Mouse (Mus musculus): ENCODE measurements around the gene Misp.

Misp gene

DNA sequence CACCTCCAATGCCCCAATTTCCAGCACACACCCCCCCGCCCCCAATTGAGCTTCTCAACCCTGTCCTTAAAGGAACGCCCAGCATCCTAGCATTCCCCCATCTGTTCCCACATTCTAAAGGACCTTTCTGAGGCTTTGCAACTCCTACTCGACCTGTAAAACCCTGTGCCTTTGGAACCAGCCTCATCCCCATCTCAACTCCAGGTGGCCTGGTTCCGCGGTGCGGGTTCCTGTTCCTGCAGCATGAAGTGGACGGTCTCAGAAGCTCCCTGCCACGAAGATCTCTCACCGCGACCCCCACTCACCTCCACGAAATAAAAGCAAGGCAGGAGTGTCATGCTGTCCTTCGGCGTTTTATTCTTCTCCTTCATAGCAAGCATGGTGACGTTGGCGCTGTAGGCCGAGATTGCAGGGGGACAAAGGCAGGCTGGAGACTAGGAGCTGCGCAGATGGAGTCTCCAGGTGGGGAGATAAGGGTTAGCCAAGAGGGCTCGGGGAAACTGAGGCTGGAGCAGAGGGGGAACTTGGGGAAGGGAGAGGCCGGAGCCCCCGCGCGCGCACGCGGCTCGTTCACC lies 53.0 kb downstream of the Misp start:
- DNase-seq (ENCODE audit: low spot score in 2 of 2): no peak

DNA sequence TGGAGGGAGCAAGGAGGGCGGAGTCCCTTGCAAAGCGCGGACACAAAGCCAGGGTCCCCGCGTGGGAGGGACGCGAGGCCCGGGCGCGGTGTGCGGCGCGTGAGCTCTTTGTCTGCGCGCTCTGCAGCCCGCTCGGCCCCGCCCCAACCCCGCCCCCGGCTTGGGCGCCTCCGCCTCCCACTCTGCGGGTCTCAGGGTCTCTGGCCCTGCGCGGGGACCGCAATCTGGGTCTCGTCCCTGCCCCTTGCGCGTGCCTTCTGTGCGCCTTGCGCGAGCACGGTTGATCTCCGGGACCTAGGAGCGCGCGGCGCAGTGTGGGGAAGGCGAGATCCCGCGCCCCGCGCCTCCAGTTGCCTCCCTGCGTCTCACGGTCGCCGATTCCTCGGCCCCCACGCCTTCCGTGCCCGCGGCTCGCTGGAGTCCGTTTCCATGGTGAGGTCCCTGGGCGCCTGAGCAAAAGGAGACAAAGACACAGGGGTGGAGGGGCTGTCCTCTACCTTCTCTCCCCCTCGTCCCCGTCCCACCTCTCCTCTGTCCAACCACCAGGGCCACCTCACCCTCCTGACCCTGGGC lies 53.6 kb downstream of the Misp start, which contains the start of the genes Prtn3 and Plppr3:
TSS of gene Prtn3 (plus strand) at position 187 of the 573 bp plus-strand sequence.
TSS of gene Plppr3 (minus strand) at position 345 of the 573 bp plus-strand sequence.
- DNase-seq (ENCODE audit: low spot score in 2 of 2): no peak

DNA sequence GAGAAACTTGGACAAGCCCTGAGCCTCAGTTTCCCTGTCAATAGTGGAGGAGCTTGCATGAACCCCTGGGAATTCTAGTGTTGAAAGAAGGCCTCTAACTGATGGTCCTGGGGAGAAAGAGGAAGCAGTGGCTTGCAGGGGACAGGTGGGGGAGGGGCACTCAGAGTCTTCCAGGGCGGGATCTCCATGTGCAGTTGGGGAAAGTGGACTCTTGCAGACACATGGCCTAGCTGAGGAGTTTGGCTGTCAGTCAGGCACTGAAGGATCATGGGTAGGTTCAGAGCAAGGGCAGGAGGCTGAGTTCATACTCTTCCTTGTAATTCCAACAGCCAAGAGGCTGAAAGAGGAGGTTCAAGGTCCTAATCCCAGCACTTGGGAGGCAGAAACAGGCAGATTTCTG lies 56.4 kb downstream of the Misp start:
- no peak for DNase-seq (ENCODE audit: low spot score in 2 of 2)

- DNase-seq (ENCODE audit: low spot score in 2 of 2): no peak
Measured at GRCm38 (mm10) chr10:79877757-79878156, 57.0 kb downstream of the Misp start.

GRCm38 (mm10) chr10:79879527-79879926 lies 58.7 kb downstream of the Misp start:
- no peak for DNase-seq (ENCODE audit: low spot score in 2 of 2)
